Mouse (Mus musculus): Measurements from ENCODE around the gene Prr19.

GRCm38 (mm10) chr7:25326233-25326632 lies 25.0 kb downstream of the Prr19 start:
- TF ChIP-seq POLR2A (IDR thresholded peaks at IDR 0.05; ENCODE audit: borderline replicate concordance, low read depth, low read length) (no peak), CTCF (IDR thresholded peaks at IDR 0.05; ENCODE audit: low read depth, low read length) (no peak)
